Mouse (Mus musculus): Measurements from ENCODE around the gene Rbpjl. TPM values are rescaled to one million over a fixed set of nuclear protein-coding genes. Genes with fewer than 3 reads are reported as not detected.

Rbpjl gene
- polyA plus RNA-seq, 1 experiment, result not detected

- no peak overlapping the region for H3K4me3 ChIP-seq (ENCODE audit: insufficient read depth, low read depth, low read length)
- H3K27ac ChIP-seq (ENCODE audit: insufficient read depth, low read depth, low read length), result no peak overlapping the region
- TF ChIP-seq CTCF (IDR thresholded peaks at IDR 0.05; ENCODE audit: insufficient read depth, low read depth, low read length) (no peak), POLR2A (IDR thresholded peaks at IDR 0.05; ENCODE audit: insufficient read depth, low read depth, low read length) (no peak)
- WGBS, result 64% methylated on average over 3 of the region's 3 CpGs
- no peaks in the 10 kb centered on the region for H3K4me1 ChIP-seq (ENCODE audit: control insufficient read depth, insufficient read depth, low read length)
Measured at GRCm38 (mm10) chr2:164371371-164371770, 31.6 kb upstream of the Rbpjl start.

GRCm38 (mm10) chr2:164372408-164373053, 30.4 kb upstream of the Rbpjl start:
- 50% methylated on average over 3 of the region's 3 CpGs for WGBS
- Histone ChIP-seq H3K27ac (ENCODE audit: insufficient read depth, low read depth, low read length) (no peak overlapping the region), H3K4me3 (ENCODE audit: insufficient read depth, low read depth, low read length) (no peak overlapping the region), H3K4me1 (ENCODE audit: control insufficient read depth, insufficient read depth, low read length) (no peaks in the 10 kb centered on the region)
- TF ChIP-seq CTCF (IDR thresholded peaks at IDR 0.05; ENCODE audit: insufficient read depth, low read depth, low read length), result no peak
- TF ChIP-seq POLR2A (IDR thresholded peaks at IDR 0.05; ENCODE audit: insufficient read depth, low read depth, low read length), result no peak

GRCm38 (mm10) chr2:164373187-164373586, 29.8 kb upstream of the Rbpjl start:
- H3K4me3 ChIP-seq (ENCODE audit: insufficient read depth, low read depth, low read length), result no peak overlapping the region
- 41% methylated on average over 4 of the region's 4 CpGs for WGBS
- no peak overlapping the region for H3K27ac ChIP-seq (ENCODE audit: insufficient read depth, low read depth, low read length)
- no peaks in the 10 kb centered on the region for H3K4me1 ChIP-seq (ENCODE audit: control insufficient read depth, insufficient read depth, low read length)
- no peak for TF ChIP-seq POLR2A (IDR thresholded peaks at IDR 0.05; ENCODE audit: insufficient read depth, low read depth, low read length)
- TF ChIP-seq CTCF (IDR thresholded peaks at IDR 0.05; ENCODE audit: insufficient read depth, low read depth, low read length), result no peak

GRCm38 (mm10) chr2:164377478-164378426, 25.2 kb upstream of the Rbpjl start:
- WGBS, result 92% methylated on average over 15 of the region's 15 CpGs

GRCm38 (mm10) chr2:164381726-164382125, 21.2 kb upstream of the Rbpjl start:
- peaks cover 8% of the 10 kb centered on the region for H3K4me1 ChIP-seq (ENCODE audit: control insufficient read depth, insufficient read depth, low read length)
- TF ChIP-seq CTCF (IDR thresholded peaks at IDR 0.05; ENCODE audit: insufficient read depth, low read depth, low read length) (no peak), POLR2A (IDR thresholded peaks at IDR 0.05; ENCODE audit: insufficient read depth, low read depth, low read length) (no peak)
- H3K4me3 ChIP-seq (ENCODE audit: insufficient read depth, low read depth, low read length), result no peak overlapping the region
- no peak overlapping the region for H3K27ac ChIP-seq (ENCODE audit: insufficient read depth, low read depth, low read length)
- 82% methylated on average over 8 of the region's 8 CpGs for WGBS

More at GRCm38 (mm10) chr2:164377478-164378426, 25.2 kb upstream of the Rbpjl start:
- Histone ChIP-seq H3K27ac (ENCODE audit: insufficient read depth, low read depth, low read length) (no peak overlapping the region), H3K4me1 (ENCODE audit: control insufficient read depth, insufficient read depth, low read length) (no peaks in the 10 kb centered on the region), H3K4me3 (ENCODE audit: insufficient read depth, low read depth, low read length) (no peak overlapping the region)
- no peak for TF ChIP-seq POLR2A (IDR thresholded peaks at IDR 0.05; ENCODE audit: insufficient read depth, low read depth, low read length)
- TF ChIP-seq CTCF (IDR thresholded peaks at IDR 0.05; ENCODE audit: insufficient read depth, low read depth, low read length), result no peak

- H3K27ac ChIP-seq (ENCODE audit: insufficient read depth, low read depth, low read length), result no peak overlapping the region
- H3K4me3 ChIP-seq (ENCODE audit: insufficient read depth, low read depth, low read length), result no peak overlapping the region
- WGBS, result 93% methylated on average over 3 of the region's 3 CpGs
- peaks cover 8% of the 10 kb centered on the region for H3K4me1 ChIP-seq (ENCODE audit: control insufficient read depth, insufficient read depth, low read length)
- TF ChIP-seq POLR2A (IDR thresholded peaks at IDR 0.05; ENCODE audit: insufficient read depth, low read depth, low read length) (no peak), CTCF (IDR thresholded peaks at IDR 0.05; ENCODE audit: insufficient read depth, low read depth, low read length) (no peak)
Measured at GRCm38 (mm10) chr2:164382971-164383370, 20.0 kb upstream of the Rbpjl start.

- WGBS, result 51% methylated on average over 11 of the region's 11 CpGs
- H3K4me1 ChIP-seq (ENCODE audit: control insufficient read depth, insufficient read depth, low read length), result peaks cover 9% of the 10 kb centered on the region
- H3K27ac ChIP-seq (ENCODE audit: insufficient read depth, low read depth, low read length), result no peak overlapping the region
- TF ChIP-seq POLR2A (IDR thresholded peaks at IDR 0.05; ENCODE audit: insufficient read depth, low read depth, low read length) (no peak), CTCF (IDR thresholded peaks at IDR 0.05; ENCODE audit: insufficient read depth, low read depth, low read length) (no peak)
- no peak overlapping the region for H3K4me3 ChIP-seq (ENCODE audit: insufficient read depth, low read depth, low read length)
Measured at GRCm38 (mm10) chr2:164383656-164384399, 19.1 kb upstream of the Rbpjl start.

GRCm38 (mm10) chr2:164385927-164386763, 16.8 kb upstream of the Rbpjl start:
- TF ChIP-seq POLR2A (IDR thresholded peaks at IDR 0.05; ENCODE audit: insufficient read depth, low read depth, low read length) (no peak), CTCF (IDR thresholded peaks at IDR 0.05; ENCODE audit: insufficient read depth, low read depth, low read length) (no peak)
- WGBS, result 11% methylated on average over 18 of the region's 18 CpGs
- no peak overlapping the region for H3K27ac ChIP-seq (ENCODE audit: insufficient read depth, low read depth, low read length)

More at GRCm38 (mm10) chr2:164385927-164386763, 16.8 kb upstream of the Rbpjl start:
- Histone ChIP-seq H3K4me3 (ENCODE audit: insufficient read depth, low read depth, low read length) (no peak overlapping the region), H3K4me1 (ENCODE audit: control insufficient read depth, insufficient read depth, low read length) (peaks cover 15% of the 10 kb centered on the region)

Measured in olfactory bulb, adult 2 months (tissue).